Mouse (Mus musculus): ENCODE results near the gene Nlrp9b. TPM values are rescaled to one million over a fixed set of nuclear protein-coding genes. Genes with fewer than 3 reads are reported as not detected.

The Nlrp9b gene
- polyA plus RNA-seq (2017; shearing (Covaris generic)): not detected

DNA sequence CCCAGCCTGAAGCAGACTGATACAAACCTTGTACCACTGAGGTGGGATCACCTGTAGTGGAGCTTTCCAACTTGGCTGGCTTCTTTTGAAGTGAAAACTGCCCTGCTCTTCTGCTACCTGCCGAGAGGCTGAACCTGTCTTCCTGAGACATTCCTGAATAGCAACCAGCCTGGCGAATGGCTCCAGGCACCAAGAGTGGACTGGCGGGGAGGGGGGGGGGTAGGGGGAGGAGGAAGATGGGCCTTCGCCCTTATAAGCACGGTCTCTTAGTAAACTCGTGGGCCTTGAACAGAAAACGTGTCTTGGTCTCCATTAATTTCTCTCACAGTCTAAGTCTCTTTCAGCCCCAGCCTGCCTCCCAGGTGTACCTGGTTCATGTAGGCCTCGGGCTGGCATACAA, at the start of gene Nlrp9b:
Gene Nlrp9b (plus strand): TSS at position 301 of the 400 bp plus-strand sequence.

DNA sequence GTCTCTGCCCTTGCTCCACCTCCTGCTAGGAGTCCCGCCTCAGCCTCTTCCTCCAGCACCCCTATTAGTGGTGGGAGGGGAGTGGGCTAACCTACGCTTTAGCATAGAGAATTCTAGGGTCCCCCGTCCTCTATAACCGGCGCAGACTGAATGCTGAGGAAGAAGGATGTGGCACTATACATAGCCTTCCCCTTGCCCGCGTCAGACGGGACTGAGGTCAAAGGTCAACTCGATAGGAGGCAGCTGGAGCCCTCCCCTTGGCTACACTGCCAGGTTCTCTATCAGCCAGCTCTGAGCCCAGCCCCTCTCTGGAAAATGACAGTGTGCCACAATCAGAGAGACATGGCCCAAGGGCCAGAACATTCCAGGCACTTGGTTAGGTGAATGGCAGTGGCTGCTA, 40.7 kb upstream of the Nlrp9b start, which contains the start of gene Igsf23:
Gene Igsf23 (minus strand): TSS at position 168 of the 400 bp plus-strand sequence.

DNA sequence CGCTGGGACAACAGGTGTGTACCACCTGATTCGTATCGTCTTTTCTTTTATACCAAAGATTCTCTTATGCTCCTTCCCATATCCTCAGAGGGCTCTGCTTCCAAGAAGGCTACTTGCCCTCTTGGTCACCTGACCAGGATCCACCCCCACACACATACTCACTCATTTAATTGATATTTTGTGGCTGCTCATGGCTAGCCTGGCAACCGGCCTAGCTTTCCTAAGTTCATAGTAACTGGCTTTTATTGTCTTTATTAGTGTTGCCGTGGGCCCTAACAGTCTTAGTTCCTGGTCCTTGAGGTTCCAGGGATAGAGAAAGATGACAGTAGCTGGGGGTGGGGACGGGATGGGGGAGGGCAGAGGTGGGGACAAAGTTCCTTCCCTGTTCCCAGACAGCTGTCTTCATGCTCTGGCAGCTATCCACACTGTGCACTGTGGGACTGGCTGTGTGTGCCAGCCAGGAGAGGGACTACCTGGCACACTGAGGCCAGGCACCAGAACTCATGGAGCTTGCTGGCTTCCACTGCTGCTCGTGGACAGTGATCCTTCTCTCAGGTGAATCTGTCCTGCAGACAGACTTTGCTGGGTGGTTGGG, 26.2 kb upstream of the Nlrp9b start, which contains the start of gene Ceacam20:
Gene Ceacam20 (plus strand): TSS at position 428 of the 595 bp plus-strand sequence.

DNA sequence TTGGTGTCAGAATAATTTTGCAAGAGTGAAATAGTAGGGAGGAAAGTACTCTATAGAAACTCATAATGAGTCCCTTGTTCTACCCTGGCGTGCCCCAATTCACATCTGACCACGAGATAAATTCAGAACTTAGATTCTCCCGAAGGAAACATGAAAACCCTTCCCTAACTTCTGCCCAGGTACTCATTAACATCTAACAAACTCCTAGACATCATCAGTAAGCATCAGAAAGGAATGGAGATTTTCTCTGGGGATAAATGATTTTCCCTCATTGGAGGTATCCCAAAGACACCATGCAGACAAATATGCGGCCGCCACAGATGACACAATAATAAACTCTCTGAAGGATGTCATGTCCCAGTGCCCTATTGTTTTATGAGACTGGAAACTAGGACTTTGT, 108.1 kb downstream of the Nlrp9b start, which contains the start of gene Vmn1r91:
Gene Vmn1r91 (plus strand): TSS at position 301 of the 400 bp plus-strand sequence.

DNA sequence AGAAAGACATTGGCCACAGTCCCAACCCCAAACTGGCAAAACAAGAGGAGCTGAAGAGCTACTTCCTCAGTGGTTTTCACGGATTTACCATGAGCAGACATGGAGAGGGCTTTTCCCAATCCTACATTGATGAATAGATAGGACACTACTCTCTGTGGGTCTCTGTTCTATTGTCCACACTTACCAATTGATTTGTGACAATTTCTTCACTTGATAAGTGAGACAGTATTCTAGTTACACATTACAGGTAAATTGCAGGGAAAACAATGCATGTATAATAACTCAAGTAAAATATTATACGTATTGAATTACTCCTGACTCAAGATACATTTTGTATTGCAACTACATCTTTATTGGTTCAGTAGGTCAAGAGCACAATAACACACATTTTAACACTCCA, 131.2 kb downstream of the Nlrp9b start, which contains the start of gene Gm16442:
Gene Gm16442 (minus strand): TSS at position 101 of the 400 bp plus-strand sequence.

Other genes starting within 250 kb of the Nlrp9b start
- not detected for gene Nectin2, start 241.0 kb upstream of the Nlrp9b start, polyA plus RNA-seq (2017; shearing (Covaris generic))
- gene Bcam, start 220.4 kb upstream of the Nlrp9b start, polyA plus RNA-seq (2017; shearing (Covaris generic)): 0.75 TPM
- not detected for gene Cblc, start 194.7 kb upstream of the Nlrp9b start, polyA plus RNA-seq (2017; shearing (Covaris generic))
- 112 TPM for gene Bcl3, start 168.7 kb upstream of the Nlrp9b start, polyA plus RNA-seq (2017; shearing (Covaris generic))
- not detected for gene Gm19345, start 139.5 kb upstream of the Nlrp9b start, polyA plus RNA-seq (2017; shearing (Covaris generic))
- not detected for gene Ceacam16, start 130.2 kb upstream of the Nlrp9b start, polyA plus RNA-seq (2017; shearing (Covaris generic))
- not detected for gene Ceacam19, start 103.5 kb upstream of the Nlrp9b start, polyA plus RNA-seq (2017; shearing (Covaris generic))
- 56.6 TPM for gene Pvr, start 70.3 kb upstream of the Nlrp9b start, polyA plus RNA-seq (2017; shearing (Covaris generic))
- gene Igsf23, start 40.7 kb upstream of the Nlrp9b start, polyA plus RNA-seq (2017; shearing (Covaris generic)): 1.5 TPM
- gene Ceacam20, start 26.1 kb upstream of the Nlrp9b start, polyA plus RNA-seq (2017; shearing (Covaris generic)): not detected
- gene Vmn1r91, start 108.2 kb downstream of the Nlrp9b start, polyA plus RNA-seq (2017; shearing (Covaris generic)): 0.24 TPM
- not detected for gene Gm16442, start 131.1 kb downstream of the Nlrp9b start, polyA plus RNA-seq (2017; shearing (Covaris generic))
- gene Vmn1r93, start 147.6 kb downstream of the Nlrp9b start, polyA plus RNA-seq (2017; shearing (Covaris generic)): not detected
- gene Vmn1r94, start 176.9 kb downstream of the Nlrp9b start, polyA plus RNA-seq (2017; shearing (Covaris generic)): not detected
- not detected for gene Vmn1r95, start 202.2 kb downstream of the Nlrp9b start, polyA plus RNA-seq (2017; shearing (Covaris generic))
- not detected for gene Gm6164, start 214.1 kb downstream of the Nlrp9b start, polyA plus RNA-seq (2017; shearing (Covaris generic))
- gene Gm4498, start 242.4 kb downstream of the Nlrp9b start, polyA plus RNA-seq (2017; shearing (Covaris generic)): not detected

Measured in effector memory CD4-positive, alpha-beta T cell, adult 5 months (primary cell).